12 mouse cellular contexts compared by ENCODE assay signal in genomic region chr5:31250716-31251115, GRCm38 (mm10). TPM values are rescaled to one million over a fixed set of nuclear protein-coding genes. Genes with fewer than 3 reads are reported as not detected.
DNase-seq lines count a peak whose midpoint lies in the region; ATAC-seq and TF ChIP-seq lines count a peak whose summit lies in the region.
"Had no signal": no experiment of that assay in that cellular context is flagged by ENCODE, and none has a peak within 500 bp of the region (broad histone marks: within the 10 kb centered on the region; RNA-seq: fewer than 3 reads in every experiment).

No protein-coding gene starts in this region.

- H3K4me1 ChIP-seq in midbrain, embryonic 10.5 days, result peaks cover 17% of the 10 kb centered on the region
- peaks cover 8% of the 10 kb centered on the region; the same call in 1 of the 2 replicates for H3K4me1 ChIP-seq in midbrain, embryonic 11.5 days (ENCODE audit: control insufficient read depth, insufficient read depth, low read length)
- H3K4me1 ChIP-seq in forebrain, embryonic 13.5 days, result peaks cover 13% of the 10 kb centered on the region
- peaks cover 25% of the 10 kb centered on the region for H3K4me1 ChIP-seq in limb, embryonic 11.5 days (ENCODE audit: control insufficient read depth, insufficient read depth, low read length)
- H3K4me1 ChIP-seq in cerebellum, adult 2 months (ENCODE audit: control insufficient read depth, insufficient read depth, low read length), result no peaks in the 10 kb centered on the region; the same call in 1 of the 2 replicates

- H3K27ac ChIP-seq in midbrain, embryonic 10.5 days (replicated peaks), result no peak overlapping the region
- H3K27ac ChIP-seq in midbrain, embryonic 11.5 days (ENCODE audit: low read depth, low read length), result no peak overlapping the region
- H3K27ac ChIP-seq in forebrain, embryonic 13.5 days, result no peak overlapping the region
- no peak overlapping the region for H3K27ac ChIP-seq in limb, embryonic 11.5 days (replicated peaks; ENCODE audit: low read depth, low read length)
- no peak overlapping the region for H3K27ac ChIP-seq in cerebellum, adult 2 months (ENCODE audit: insufficient read depth, low read length)

- H3K9ac ChIP-seq in midbrain, embryonic 11.5 days (ENCODE audit: low read length), result no peak overlapping the region
- peak overlapping the region; percentile 47; the same call in 1 of the 2 replicates for H3K9ac ChIP-seq in forebrain, embryonic 13.5 days
- H3K9ac ChIP-seq in limb, embryonic 11.5 days (ENCODE audit: low read length), result no peak overlapping the region; the same call in 1 of the 2 replicates
- H3K9ac ChIP-seq: liver, postnatal 0 days had no signal

- DNase-seq in midbrain, embryonic 10.5 days (ENCODE audit: low spot score), result peak; percentile 21
- DNase-seq in midbrain, embryonic 11.5 days (ENCODE audit: low spot score, missing footprints), result no peak
- DNase-seq in limb, embryonic 11.5 days (ENCODE audit: low spot score), result no peak
- DNase-seq in cerebellum, adult 2 months, result no peak
- DNase-seq in frontal cortex, adult 2 months (ENCODE audit: extremely low spot score in 1 of 2, low spot score in 1 of 2), result no peak
- no peak for DNase-seq in adrenal gland, adult 8-10 months
- DNase-seq: adrenal gland, adult 2 months; cerebellum, adult 9-10 months; layer of hippocampus, postnatal 36 days had no signal

- no peak for ATAC-seq in midbrain, embryonic 11.5 days (ENCODE audit: low FRiP score)
- peak; percentile 52; the same call in 1 of the 2 replicates for ATAC-seq in forebrain, embryonic 13.5 days
- ATAC-seq in limb, embryonic 11.5 days (ENCODE audit: insufficient number of reproducible peaks, low FRiP score, low TSS enrichment, low read depth), result peak; percentile 14; the same call in 1 of the 2 replicates

- H3K4me3 ChIP-seq in midbrain, embryonic 10.5 days, result no peak overlapping the region
- H3K4me3 ChIP-seq in midbrain, embryonic 11.5 days (ENCODE audit: low read depth, low read length), result no peak overlapping the region
- H3K4me3 ChIP-seq in forebrain, embryonic 13.5 days, result no peak overlapping the region
- no peak overlapping the region for H3K4me3 ChIP-seq in limb, embryonic 11.5 days (ENCODE audit: low read depth, low read length)
- H3K4me3 ChIP-seq in cerebellum, adult 2 months (replicated peaks; ENCODE audit: insufficient read depth, low read depth, low read length), result no peak overlapping the region

- H3K4me2 ChIP-seq in midbrain, embryonic 11.5 days, result no peak overlapping the region
- H3K4me2 ChIP-seq in forebrain, embryonic 13.5 days, result no peak overlapping the region
- H3K4me2 ChIP-seq in limb, embryonic 11.5 days (ENCODE audit: low read depth, severe bottlenecking), result no peak overlapping the region

- peaks cover 99% of the 10 kb centered on the region for H3K36me3 ChIP-seq in midbrain, embryonic 10.5 days
- H3K36me3 ChIP-seq in midbrain, embryonic 11.5 days (ENCODE audit: control insufficient read depth, insufficient read depth, low read length), result peaks cover 32% of the 10 kb centered on the region
- H3K36me3 ChIP-seq in forebrain, embryonic 13.5 days (ENCODE audit: poor library complexity, severe bottlenecking), result peaks cover 98% of the 10 kb centered on the region
- H3K36me3 ChIP-seq in limb, embryonic 11.5 days (ENCODE audit: control insufficient read depth, insufficient read depth, low read length), result peaks cover 25% of the 10 kb centered on the region

- no peak for TF ChIP-seq CTCF in cerebellum, adult 2 months (IDR thresholded peaks at IDR 0.05; ENCODE audit: borderline replicate concordance, insufficient read depth, low read depth, low read length)

- peaks cover 19% of the 10 kb centered on the region for H3K27me3 ChIP-seq in midbrain, embryonic 10.5 days (ENCODE audit: low read depth, poor library complexity, severe bottlenecking)
- no peaks in the 10 kb centered on the region; the same call in 1 of the 2 replicates for H3K27me3 ChIP-seq in midbrain, embryonic 11.5 days (ENCODE audit: control insufficient read depth, insufficient read depth, low read length)
- no peaks in the 10 kb centered on the region for H3K27me3 ChIP-seq in forebrain, embryonic 13.5 days
- no peaks in the 10 kb centered on the region for H3K27me3 ChIP-seq in limb, embryonic 11.5 days (ENCODE audit: control insufficient read depth, insufficient read depth, low read length)
- no peaks in the 10 kb centered on the region for H3K27me3 ChIP-seq in cerebellum, adult 2 months (ENCODE audit: control insufficient read depth, insufficient read depth, low read length)

- H3K9me3 ChIP-seq in midbrain, embryonic 10.5 days (replicated peaks), result no peaks in the 10 kb centered on the region
- H3K9me3 ChIP-seq in midbrain, embryonic 11.5 days (ENCODE audit: control insufficient read depth, low read length), result no peaks in the 10 kb centered on the region
- no peaks in the 10 kb centered on the region for H3K9me3 ChIP-seq in forebrain, embryonic 13.5 days (replicated peaks)
- no peaks in the 10 kb centered on the region for H3K9me3 ChIP-seq in limb, embryonic 11.5 days (ENCODE audit: control insufficient read depth, low read length)

- WGBS in midbrain, embryonic 10.5 days, result 72% methylated on average over 4 of the region's 4 CpGs
- 59% methylated on average over 4 of the region's 4 CpGs for WGBS in midbrain, embryonic 11.5 days
- WGBS in forebrain, embryonic 13.5 days, result 56% methylated on average over 4 of the region's 4 CpGs
- WGBS in limb, embryonic 11.5 days, result 48% methylated on average over 4 of the region's 4 CpGs
- WGBS in cerebellum, adult 2 months, result 23% methylated on average over 4 of the region's 4 CpGs

- no peak for TF ChIP-seq POLR2A in cerebellum, adult 2 months (IDR thresholded peaks at IDR 0.05; ENCODE audit: borderline replicate concordance, insufficient read depth, low read length)

RNA-seq across cellular contexts. Expression of gene Krtcap3, which starts 0.8 kb away (rescaled TPM):
- 2.9 and 3.0 TPM in 2 replicates for polyA plus RNA-seq in midbrain, embryonic 10.5 days (2016; fragmentation: Nextera tagmentation; extraction: Ambion mirVana)
- polyA plus RNA-seq in midbrain, embryonic 11.5 days (2014; fragmentation: Nextera tagmentation; extraction: Ambion mirVana), result 2.6 and 3.4 TPM in 2 replicates
- 2.3 and 3.6 TPM in 2 replicates for polyA plus RNA-seq in forebrain, embryonic 13.5 days (2015; fragmentation: Nextera tagmentation; extraction: Ambion mirVana)
- 23.3 and 24.9 TPM in 2 replicates for polyA plus RNA-seq in limb, embryonic 11.5 days (2014; fragmentation: Nextera tagmentation; extraction: Ambion mirVana)
- polyA plus RNA-seq in cerebellum, adult 2 months (2012; rRNA removed), result 4.3 and 5.2 TPM in 2 replicates
- polyA plus RNA-seq in frontal cortex, adult 2 months (2012; rRNA removed), result 3.0 and 3.2 TPM in 2 replicates
- 1 to 10 TPM; 3.8 to 9.2 (median 4.6) TPM for total RNA-seq in adrenal gland, adult 8-10 months (2022)

RNA-seq across cellular contexts. Expression of gene Gm9970, which starts 9.7 kb away (rescaled TPM):
- polyA plus RNA-seq in midbrain, embryonic 10.5 days (2016; fragmentation: Nextera tagmentation; extraction: Ambion mirVana), result 0.23 and 0.36 TPM in 2 replicates
- 1.3 TPM in 1 of 2 replicates, not detected in the other for polyA plus RNA-seq in midbrain, embryonic 11.5 days (2014; fragmentation: Nextera tagmentation; extraction: Ambion mirVana)
- 0.44 TPM in 1 of 2 replicates, not detected in the other for polyA plus RNA-seq in forebrain, embryonic 13.5 days (2015; fragmentation: Nextera tagmentation; extraction: Ambion mirVana)
- polyA plus RNA-seq in limb, embryonic 11.5 days (2014; fragmentation: Nextera tagmentation; extraction: Ambion mirVana), result 0.38 and 0.49 TPM in 2 replicates
- 0.48 TPM in 1 of 2 replicates, not detected in the other for polyA plus RNA-seq in cerebellum, adult 2 months (2012; rRNA removed)
- not detected in 2 replicates for polyA plus RNA-seq in frontal cortex, adult 2 months (2012; rRNA removed)
- under 1 TPM in 3 of 4 experiments, not detected in 1; 0.56 to 0.81 (median 0.59) TPM for total RNA-seq in adrenal gland, adult 8-10 months (2022)
- total RNA-seq: adrenal gland, adult 2 months; layer of hippocampus, postnatal 36 days; MEL had no signal

RNA-seq across cellular contexts. Expression of gene Nrbp1, which starts 10.1 kb away (rescaled TPM):
- polyA plus RNA-seq in midbrain, embryonic 10.5 days (2016; fragmentation: Nextera tagmentation; extraction: Ambion mirVana), result 160 and 171 TPM in 2 replicates
- 147 and 148 TPM in 2 replicates for polyA plus RNA-seq in midbrain, embryonic 11.5 days (2014; fragmentation: Nextera tagmentation; extraction: Ambion mirVana)
- 137 and 145 TPM in 2 replicates for polyA plus RNA-seq in forebrain, embryonic 13.5 days (2015; fragmentation: Nextera tagmentation; extraction: Ambion mirVana)
- polyA plus RNA-seq in limb, embryonic 11.5 days (2014; fragmentation: Nextera tagmentation; extraction: Ambion mirVana), result 119 and 124 TPM in 2 replicates
- 143 and 148 TPM in 2 replicates for polyA plus RNA-seq in cerebellum, adult 2 months (2012; rRNA removed)
- 99.9 and 116 TPM in 2 replicates for polyA plus RNA-seq in frontal cortex, adult 2 months (2012; rRNA removed)
- 100 to 1,000 TPM in 2 of 4 experiments, 10 to 100 TPM in 2; 85.7 to 104 (median 96.6) TPM for total RNA-seq in adrenal gland, adult 8-10 months (2022)

RNA-seq across cellular contexts. Expression of gene Ppm1g, which starts 30.2 kb away (rescaled TPM):
- polyA plus RNA-seq in midbrain, embryonic 10.5 days (2016; fragmentation: Nextera tagmentation; extraction: Ambion mirVana), result 195 and 214 TPM in 2 replicates
- polyA plus RNA-seq in midbrain, embryonic 11.5 days (2014; fragmentation: Nextera tagmentation; extraction: Ambion mirVana), result 156 and 164 TPM in 2 replicates
- polyA plus RNA-seq in forebrain, embryonic 13.5 days (2015; fragmentation: Nextera tagmentation; extraction: Ambion mirVana), result 164 and 176 TPM in 2 replicates
- polyA plus RNA-seq in limb, embryonic 11.5 days (2014; fragmentation: Nextera tagmentation; extraction: Ambion mirVana), result 154 and 159 TPM in 2 replicates
- 83.9 and 84.1 TPM in 2 replicates for polyA plus RNA-seq in cerebellum, adult 2 months (2012; rRNA removed)
- polyA plus RNA-seq in frontal cortex, adult 2 months (2012; rRNA removed), result 90.8 and 98.9 TPM in 2 replicates
- 100 to 1,000 TPM in 3 of 4 experiments, 10 to 100 TPM in 1; 93.5 to 125 (median 105) TPM for total RNA-seq in adrenal gland, adult 8-10 months (2022)

RNA-seq across cellular contexts. Expression of gene Ift172, which starts 40.2 kb away (rescaled TPM):
- 33.8 and 40.6 TPM in 2 replicates for polyA plus RNA-seq in midbrain, embryonic 10.5 days (2016; fragmentation: Nextera tagmentation; extraction: Ambion mirVana)
- 25.6 and 31.9 TPM in 2 replicates for polyA plus RNA-seq in midbrain, embryonic 11.5 days (2014; fragmentation: Nextera tagmentation; extraction: Ambion mirVana)
- 29.6 and 38.5 TPM in 2 replicates for polyA plus RNA-seq in forebrain, embryonic 13.5 days (2015; fragmentation: Nextera tagmentation; extraction: Ambion mirVana)
- 45.7 and 51.3 TPM in 2 replicates for polyA plus RNA-seq in limb, embryonic 11.5 days (2014; fragmentation: Nextera tagmentation; extraction: Ambion mirVana)
- polyA plus RNA-seq in cerebellum, adult 2 months (2012; rRNA removed), result 69.3 and 75.3 TPM in 2 replicates
- polyA plus RNA-seq in frontal cortex, adult 2 months (2012; rRNA removed), result 69.6 and 78.0 TPM in 2 replicates
- 10 to 100 TPM; 38.1 to 62.4 (median 49.5) TPM for total RNA-seq in adrenal gland, adult 8-10 months (2022)
